Mouse (Mus musculus): ENCODE data around the gene Fabp6. TPM values are rescaled to one million over a fixed set of nuclear protein-coding genes. Genes with fewer than 3 reads are reported as not detected.

Gene Fabp6
- not detected for polyA plus RNA-seq (2014; fragmentation: Illumina TruSeq; extraction: RNeasy Lipid Tissue Mini Kit (QIAGEN cat#74804); ENCODE audit: low replicate concordance)

DNA sequence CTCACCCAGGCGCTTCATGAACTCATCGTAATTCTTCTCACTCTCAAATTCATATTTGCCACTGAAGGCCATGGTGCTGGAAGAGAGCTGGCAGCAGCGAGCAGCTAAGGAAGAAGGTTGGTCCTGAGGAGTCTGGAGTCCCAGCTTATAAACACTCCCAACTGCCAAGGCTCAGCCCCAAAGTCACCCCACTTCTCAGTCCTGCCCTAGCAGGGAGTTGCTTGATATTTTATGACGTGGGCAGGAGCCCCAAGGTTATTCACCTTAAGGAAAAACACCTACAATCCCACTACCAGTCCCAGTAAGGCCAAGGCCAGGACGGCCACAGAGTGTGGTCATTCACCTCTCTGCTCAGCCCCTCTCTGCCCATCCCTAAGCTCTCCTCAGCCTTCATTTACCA is at the start of gene Fabp6:
Gene Fabp6 (minus strand): TSS at position 101 of the 400 bp plus-strand sequence.

DNA sequence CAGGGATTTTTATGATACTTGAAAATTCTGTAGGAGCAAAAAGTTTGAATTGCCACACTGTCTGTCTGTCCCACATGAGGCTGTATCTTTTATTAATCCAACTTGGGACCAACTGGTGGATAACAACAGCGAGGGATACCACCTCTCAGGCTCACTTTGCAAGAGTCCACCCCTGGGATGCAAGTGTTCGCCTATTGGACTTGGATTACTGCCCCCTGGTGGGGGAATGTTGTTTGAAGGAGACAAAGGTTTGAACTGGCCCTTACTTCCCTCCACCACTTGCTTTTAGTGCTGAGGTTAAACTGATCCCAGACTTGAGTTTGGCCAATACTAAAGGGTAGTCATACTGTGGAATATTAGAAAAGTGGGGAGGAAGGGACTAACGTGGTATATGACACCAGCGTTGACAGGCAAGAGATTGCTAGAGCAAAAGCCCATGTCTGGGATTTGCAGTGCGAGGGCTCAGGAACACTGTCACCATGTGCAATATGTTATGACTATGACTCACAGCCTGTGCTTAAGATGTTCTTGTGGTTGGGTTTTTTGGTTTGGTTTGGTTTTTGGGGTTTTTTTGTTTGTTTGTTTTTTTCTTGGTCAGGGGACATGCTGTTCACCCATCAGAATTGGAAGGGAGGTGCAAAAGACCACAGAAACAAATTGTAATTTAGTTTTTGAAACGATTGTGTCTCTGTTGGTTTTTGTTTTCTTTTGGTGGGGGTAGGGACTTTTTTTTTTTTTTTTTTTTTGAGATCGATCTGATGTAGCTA is 14.8 kb downstream of the Fabp6 start, which contains the start of gene 4933415A04Rik:
Gene 4933415A04Rik (plus strand): TSS at position 717 of the 767 bp plus-strand sequence.

Other genes with a start within 250 kb of the Fabp6 start
- gene Pttg1, start 175.3 kb downstream of the Fabp6 start, polyA plus RNA-seq (2014; fragmentation: Illumina TruSeq; extraction: RNeasy Lipid Tissue Mini Kit (QIAGEN cat#74804); ENCODE audit: low replicate concordance), result 19.0 TPM
- gene Slu7, start 167.8 kb downstream of the Fabp6 start, polyA plus RNA-seq (2014; fragmentation: Illumina TruSeq; extraction: RNeasy Lipid Tissue Mini Kit (QIAGEN cat#74804); ENCODE audit: low replicate concordance), result 99.2 TPM
- gene C1qtnf2, start 127.3 kb downstream of the Fabp6 start, polyA plus RNA-seq (2014; fragmentation: Illumina TruSeq; extraction: RNeasy Lipid Tissue Mini Kit (QIAGEN cat#74804); ENCODE audit: low replicate concordance), result not detected
- gene Ccnjl, start 72.8 kb downstream of the Fabp6 start, polyA plus RNA-seq (2014; fragmentation: Illumina TruSeq; extraction: RNeasy Lipid Tissue Mini Kit (QIAGEN cat#74804); ENCODE audit: low replicate concordance), result 4.2 TPM
- 0.26 TPM for gene 4933415A04Rik, start 14.5 kb downstream of the Fabp6 start, polyA plus RNA-seq (2014; fragmentation: Illumina TruSeq; extraction: RNeasy Lipid Tissue Mini Kit (QIAGEN cat#74804); ENCODE audit: low replicate concordance)
- gene Pwwp2a, start 80.5 kb upstream of the Fabp6 start, polyA plus RNA-seq (2014; fragmentation: Illumina TruSeq; extraction: RNeasy Lipid Tissue Mini Kit (QIAGEN cat#74804); ENCODE audit: low replicate concordance), result 41.0 TPM
- 48.9 TPM for gene Ttc1, start 146.5 kb upstream of the Fabp6 start, polyA plus RNA-seq (2014; fragmentation: Illumina TruSeq; extraction: RNeasy Lipid Tissue Mini Kit (QIAGEN cat#74804); ENCODE audit: low replicate concordance)

Data from small intestine, adult 10 weeks (tissue).